Mouse (Mus musculus) small intestine, adult 2 months (tissue): Measurements from ENCODE around the gene Rnf215.

Experiments used
- CTCF ChIP-seq: fragments of 200-500 bp; IDR thresholded peaks from 2 replicates; pipeline ENCODE4 v1.5.1; 2012; ENCODE audit warnings: low read depth, mild to moderate bottlenecking, control low read depth, inconsistent platforms, low read length, moderate library complexity, mixed read lengths; ENCODE audit not compliant: insufficient replicate concordance, insufficient read length; ENCODE audit errors: extremely low read depth
- POLR2A ChIP-seq: fragments of 200-500 bp; IDR thresholded peaks from 2 replicates; pipeline ENCODE4 v1.6.1; 2012; ENCODE audit warnings: low read depth, mild to moderate bottlenecking, control low read depth, inconsistent platforms, low read length, moderate library complexity

GRCm38 (mm10) chr11:4148536-4149156, 13.6 kb downstream of the Rnf215 start:
- TF ChIP-seq CTCF (no peak), POLR2A (no peak)
